Mouse (Mus musculus): ENCODE data around the gene Gpatch2.

DNA sequence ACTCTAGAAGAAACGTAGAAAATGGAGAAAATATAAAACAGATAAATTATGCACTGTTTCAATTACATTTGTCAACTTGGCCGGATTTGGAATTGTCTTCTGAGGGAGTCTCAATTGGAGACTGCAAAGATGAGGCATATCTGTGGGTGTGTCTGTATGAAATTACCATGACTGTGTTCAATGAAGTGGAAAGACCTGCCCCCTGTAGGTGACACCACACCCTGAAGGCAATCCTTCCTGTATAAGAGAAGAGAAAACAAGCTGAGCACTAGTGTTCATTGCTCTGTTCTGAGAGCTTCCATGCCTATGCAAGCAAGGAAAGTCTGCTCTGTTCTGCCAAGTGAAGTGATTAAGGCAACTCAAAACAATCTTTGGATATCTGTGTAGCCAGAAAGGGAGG, 153.7 kb downstream of the Gpatch2 start:
- TF ChIP-seq GATA1 (IDR thresholded peaks at IDR 0.05; ENCODE audit: borderline replicate concordance, low read length) (no peak), FLI1 (IDR thresholded peaks at IDR 0.05; ENCODE audit: low read length) (no peak)
